Mouse (Mus musculus) cerebellum, postnatal 14 days (tissue): ENCODE measurements at regions not wholly inside any gene's neighbourhood (a gene's known extent, or its start where the extent isn't known, plus 50 kb on each side); places are given as distances from the start of the nearest gene placed in this dataset.

Experiments used
- DNase-seq, 2 experiments: peaks; one replicate each; pipeline ENCODE4 v3.0.0; 2021; ENCODE audit warnings: mixed read lengths in 2 of 2

DNA sequence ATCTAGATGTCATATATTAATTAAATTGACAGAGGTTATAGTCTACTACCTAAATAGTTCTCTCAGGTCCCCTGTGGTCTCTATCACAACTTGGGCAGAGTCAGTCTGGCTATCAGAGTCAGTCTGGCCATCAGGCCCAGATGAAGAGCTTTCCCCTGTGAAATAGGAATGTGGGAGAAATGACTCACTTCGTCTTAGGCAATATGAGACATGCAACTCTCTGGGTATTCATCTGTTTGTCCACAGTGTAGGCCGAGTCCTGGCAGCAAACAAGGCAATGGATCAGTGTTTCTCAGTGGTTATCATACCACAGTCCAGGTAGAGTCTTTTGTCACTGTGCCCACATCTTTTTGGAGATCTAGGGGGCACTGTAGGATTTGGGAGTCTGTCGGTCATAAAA is 156.0 kb downstream of the Gm10260 start:
- DNase-seq: no peak

DNA sequence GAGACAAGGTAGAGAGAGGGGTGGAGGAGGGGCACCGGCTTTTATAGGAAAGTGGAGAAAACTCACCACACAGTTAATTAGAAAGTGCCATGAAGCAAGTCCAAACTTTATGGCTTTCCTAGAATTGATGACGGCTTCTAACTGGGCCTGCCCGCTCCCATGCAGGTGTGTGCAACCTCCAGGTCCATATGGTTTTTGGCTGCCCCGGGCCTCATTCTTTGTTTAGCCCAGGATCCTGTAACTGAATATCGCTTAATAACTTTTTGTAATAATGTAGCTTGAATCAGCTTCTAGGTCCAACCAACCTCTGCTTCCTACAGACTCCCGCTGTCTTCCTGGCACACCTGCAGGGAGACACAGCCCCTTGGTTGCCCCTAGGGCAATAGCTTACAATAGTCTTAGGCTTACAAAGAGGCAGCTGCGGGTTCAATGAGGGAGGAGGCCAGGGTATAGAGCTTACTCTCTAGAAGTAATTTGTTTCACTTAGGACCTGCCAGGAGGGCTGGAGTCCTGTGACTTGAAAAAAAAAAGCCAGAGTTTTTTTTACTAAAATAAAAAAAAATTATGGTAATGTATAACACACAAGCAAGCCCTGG is 159.2 kb downstream of the Gm10260 start:
- DNase-seq: no peak

GRCm38 (mm10) chr13:97600136-97600535 is 160.3 kb downstream of the Gm10260 start:
- no peak for DNase-seq

DNA sequence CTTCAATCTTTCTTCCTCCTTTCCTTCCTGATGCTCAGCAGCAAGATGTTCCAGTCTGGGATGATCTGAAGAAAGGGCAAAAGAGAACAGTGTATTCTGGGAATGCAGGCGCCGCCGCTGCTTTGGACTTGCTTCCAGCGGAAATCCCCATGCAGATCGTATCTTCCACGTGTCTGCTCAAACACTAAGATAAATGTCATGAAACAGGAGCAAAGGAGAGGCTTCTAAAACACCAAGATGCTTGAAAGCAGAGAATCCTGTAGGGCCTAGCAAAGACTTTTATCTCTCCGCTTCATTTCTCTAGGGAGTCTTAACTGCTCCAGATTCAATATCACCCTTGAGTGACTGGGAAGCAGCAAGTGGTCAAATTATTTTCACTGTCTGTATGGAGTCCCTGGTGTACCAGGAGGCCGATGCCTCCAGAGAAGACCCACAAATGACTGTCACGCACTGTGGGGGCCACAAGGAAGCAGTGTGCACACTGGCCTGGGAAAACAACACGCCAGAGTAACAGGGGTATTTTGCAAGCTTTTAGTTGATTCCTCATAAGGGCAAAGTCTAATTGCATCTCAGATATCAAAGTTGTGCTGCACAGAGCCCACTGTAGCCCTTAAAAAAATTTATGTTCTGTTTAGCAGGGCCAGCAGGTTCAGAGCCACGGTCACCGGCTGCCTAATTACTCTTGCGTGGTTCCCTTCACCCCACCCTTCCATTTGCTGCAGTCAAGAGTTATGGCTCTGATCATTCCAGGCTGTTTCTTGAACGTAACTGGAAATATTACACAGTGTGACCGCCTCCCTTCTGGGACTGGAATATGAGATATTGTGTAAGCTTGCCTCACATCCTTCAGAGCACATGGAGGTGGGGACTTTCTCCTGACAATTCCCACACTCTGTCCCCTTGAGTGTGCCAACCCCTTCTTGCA is 161.7 kb downstream of the Gm10260 start:
- DNase-seq: no peak

- DNase-seq: peak in 1 of 2 experiments; percentile 25
Observed at GRCm38 (mm10) chr13:97594851-97595250, 165.6 kb downstream of the Gm10260 start.

- DNase-seq: no peak
Observed at GRCm38 (mm10) chr13:97589626-97590025, 170.8 kb downstream of the Gm10260 start.

DNA sequence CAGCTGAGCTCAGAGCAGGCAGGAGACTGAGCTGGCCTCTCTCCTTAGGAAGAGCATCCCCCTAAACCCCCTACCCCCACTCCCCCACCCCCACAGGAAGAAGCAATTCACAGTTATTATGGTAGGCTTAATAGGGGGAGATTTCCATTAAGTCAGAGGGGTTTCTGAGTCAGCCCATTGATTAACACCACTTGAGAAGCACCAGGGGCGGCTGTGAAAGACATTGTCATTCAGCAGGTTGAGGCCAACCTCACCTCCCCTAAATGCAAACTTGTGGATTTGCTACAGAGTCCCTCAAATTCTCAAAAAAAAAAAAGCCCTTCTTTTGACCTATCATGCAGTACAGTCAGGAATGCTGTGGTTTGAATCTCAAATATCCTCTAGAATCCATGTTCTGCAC is 172.3 kb downstream of the Gm10260 start:
- no peak for DNase-seq

- DNase-seq: peak in 1 of 2 experiments; percentile 14
Observed at GRCm38 (mm10) chr13:97587088-97587487, 173.3 kb downstream of the Gm10260 start.

DNA sequence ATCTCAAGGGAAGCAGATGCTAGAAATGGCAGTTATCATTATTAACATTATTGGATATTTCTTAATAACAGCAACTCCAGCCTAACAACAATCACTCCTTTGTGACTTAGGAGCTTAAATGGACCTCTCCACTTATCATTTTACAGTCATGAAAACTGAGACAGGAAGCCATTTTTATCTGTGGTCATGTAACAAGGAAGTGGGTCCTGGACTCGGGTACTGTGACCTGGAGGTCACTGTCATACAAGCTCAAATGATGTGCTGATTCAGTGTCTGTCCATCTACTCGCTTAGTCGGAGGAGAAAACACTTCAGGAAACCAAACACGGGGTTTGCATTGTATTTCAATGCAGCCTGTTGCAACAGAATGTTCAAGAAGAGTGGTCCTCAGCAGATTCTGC is 176.4 kb downstream of the Gm10260 start:
- no peak for DNase-seq

- no peak for DNase-seq
Observed at GRCm38 (mm10) chr13:97581380-97581779, 179.1 kb downstream of the Gm10260 start.

DNA sequence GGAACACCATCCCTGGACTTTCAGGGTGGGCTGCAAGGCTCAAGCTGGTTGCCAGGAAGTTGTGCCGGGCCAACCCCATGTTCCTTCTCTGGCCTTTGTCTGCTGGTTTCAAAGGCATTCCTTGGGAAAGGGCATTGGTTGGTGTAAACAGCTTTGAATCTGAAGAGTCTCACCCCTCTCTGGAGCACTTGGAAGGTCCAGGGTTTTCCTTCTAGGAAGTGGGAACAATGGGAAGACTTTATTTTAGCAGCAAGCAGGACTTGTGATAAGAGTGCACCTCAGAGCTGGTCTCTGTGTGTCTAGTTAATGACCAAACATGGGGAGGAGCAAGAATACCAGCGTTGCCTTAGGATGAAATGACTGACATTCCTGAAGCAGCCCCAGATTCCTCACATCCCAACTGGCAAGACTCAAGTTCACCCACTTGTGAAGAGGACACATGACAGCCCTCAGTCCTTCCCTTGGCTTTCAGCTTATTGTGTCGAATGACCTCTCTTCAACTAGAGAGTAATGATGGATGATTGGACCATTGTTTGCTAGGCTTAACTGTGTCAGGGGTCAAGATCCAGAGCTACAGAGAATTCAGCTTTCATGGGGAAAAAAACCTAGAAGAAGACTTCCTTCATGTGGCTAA is 180.1 kb downstream of the Gm10260 start:
- no peak for DNase-seq

DNA sequence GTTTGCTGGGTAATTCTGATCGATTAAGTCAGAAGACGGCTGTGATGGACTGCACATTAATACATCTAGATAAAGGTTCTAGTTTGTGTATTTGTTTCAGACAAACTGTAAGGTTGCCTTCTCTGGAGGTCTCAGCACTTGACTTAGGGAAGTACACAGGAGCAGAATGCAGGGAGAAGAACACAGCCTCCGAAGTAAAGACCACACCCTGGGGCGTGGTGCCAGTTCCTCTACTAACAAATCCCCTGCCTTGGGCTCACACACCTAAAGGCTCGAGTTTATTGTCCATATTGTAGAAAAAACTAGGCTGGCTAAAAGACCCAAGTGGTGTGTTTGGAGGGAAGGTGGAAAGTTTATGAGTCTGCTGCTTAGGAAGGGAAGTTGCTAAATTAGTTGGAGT is 181.8 kb downstream of the Gm10260 start:
- no peak for DNase-seq

DNA sequence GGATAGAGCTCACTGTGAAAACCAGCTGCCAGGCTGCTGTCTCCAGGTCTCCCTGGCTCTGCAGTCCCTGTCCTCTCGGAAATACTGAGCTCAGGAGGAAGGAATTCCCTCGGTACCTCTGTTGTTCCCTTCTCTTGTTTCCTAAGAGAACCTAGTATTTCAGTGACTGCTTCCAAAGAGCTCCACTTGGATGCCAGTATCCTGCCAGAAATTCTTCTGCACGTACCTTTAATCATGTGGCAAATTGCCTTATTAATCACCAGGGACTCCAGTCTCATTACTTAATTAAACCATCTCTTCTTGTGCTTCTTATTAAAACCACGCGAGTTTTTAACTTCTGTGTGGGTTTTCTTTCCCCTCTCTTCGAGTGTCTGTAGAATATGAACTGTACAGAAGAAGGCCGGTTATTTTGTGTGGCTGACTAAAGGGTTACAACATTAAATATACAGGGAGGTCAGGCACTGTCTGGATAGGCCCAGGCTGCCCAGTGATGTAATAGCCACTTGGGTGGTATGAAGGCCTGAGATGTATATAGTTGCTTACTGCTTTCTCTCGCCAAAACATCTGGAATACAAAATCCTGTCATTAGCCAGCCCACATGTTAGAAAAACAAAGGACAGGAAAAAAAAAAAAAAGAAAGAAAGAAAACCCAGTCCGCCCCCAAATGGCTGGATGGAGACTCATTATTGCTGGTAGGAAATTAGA is 183.2 kb downstream of the Gm10260 start:
- no peak for DNase-seq

GRCm38 (mm10) chr13:97573601-97574000 is 186.8 kb downstream of the Gm10260 start:
- DNase-seq: no peak

DNA sequence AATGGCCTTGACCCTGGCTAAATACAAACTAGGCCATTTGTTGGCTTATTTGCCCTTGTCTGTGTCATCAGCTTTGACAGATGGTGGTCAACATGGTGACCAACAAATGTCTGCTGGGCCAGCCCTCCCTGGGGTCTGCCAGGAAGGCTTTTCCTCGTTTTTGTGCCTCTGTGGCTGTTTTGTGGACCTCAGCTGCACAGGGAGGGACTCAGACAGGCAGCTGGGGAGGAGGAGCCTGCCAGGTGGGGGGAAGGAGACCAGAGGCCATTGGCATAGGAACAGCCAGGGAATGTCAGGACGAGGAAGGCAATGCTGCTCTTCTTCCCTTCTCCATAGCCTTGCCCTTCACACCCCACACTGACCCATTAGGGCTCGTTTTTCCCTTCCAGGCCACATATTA is 188.1 kb downstream of the Gm10260 start:
- peak; percentile 41 for DNase-seq

GRCm38 (mm10) chr13:97570009-97570408 is 190.4 kb downstream of the Gm10260 start:
- no peak for DNase-seq

DNA sequence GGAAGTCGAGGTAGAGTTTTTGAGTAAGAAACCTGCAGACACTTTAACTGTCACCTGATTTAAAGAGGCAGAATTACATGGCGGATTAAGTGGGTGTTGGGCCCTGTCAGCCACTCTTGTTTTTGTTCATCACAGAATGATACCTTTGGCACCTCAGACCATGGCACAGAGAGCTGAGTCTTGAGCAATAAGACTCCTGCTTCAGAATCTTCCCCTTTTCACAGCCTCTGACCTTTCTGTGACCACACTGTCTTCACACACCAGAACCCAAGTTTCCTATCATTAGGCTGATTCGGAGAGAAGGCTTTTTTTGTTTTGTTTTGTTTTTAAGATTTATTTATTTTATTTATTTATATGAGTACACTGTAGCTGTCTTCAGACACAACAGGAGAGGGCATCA is 192.8 kb downstream of the Gm10260 start:
- DNase-seq: no peak

- DNase-seq: no peak
Observed at GRCm38 (mm10) chr13:97566071-97566470, 194.4 kb downstream of the Gm10260 start.

DNA sequence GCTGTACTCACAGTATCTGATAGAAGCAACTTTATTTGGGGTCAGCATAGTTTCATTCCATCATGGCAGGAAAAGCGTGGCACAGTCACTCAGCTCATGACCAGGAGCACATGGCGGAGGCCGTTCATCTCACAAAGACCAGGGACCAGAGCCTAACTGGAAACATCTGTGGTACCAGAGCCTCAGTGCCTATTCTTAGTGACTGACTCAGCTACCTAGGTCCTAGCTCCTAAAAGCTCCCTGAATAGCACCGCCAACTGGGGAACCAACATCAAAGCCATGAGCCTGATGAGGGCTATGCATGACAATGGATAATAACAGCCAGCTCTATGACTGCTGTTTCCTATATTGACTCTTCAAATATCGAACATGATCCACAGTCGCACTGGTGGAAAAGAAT is 198.2 kb downstream of the Gm10260 start:
- DNase-seq: no peak

- no peak for DNase-seq
Observed at GRCm38 (mm10) chr13:97560789-97561188, 199.6 kb downstream of the Gm10260 start.

- DNase-seq: peak; percentile 35 to 54
Observed at GRCm38 (mm10) chr13:97559611-97560385, 200.6 kb downstream of the Gm10260 start.

GRCm38 (mm10) chr13:97558884-97559283 is 201.5 kb downstream of the Gm10260 start:
- DNase-seq: no peak
